ENCODE assay signal across 19 mouse cellular contexts in genomic region chr7:35154449-35154848, GRCm38 (mm10). TPM values are rescaled to one million over a fixed set of nuclear protein-coding genes. Genes with fewer than 3 reads are reported as not detected.
"Had no signal": no experiment of that assay in that cellular context is flagged by ENCODE, and none has a peak within 500 bp of the region (broad histone marks: within the 10 kb centered on the region; RNA-seq: fewer than 3 reads in every experiment).

No protein-coding gene starts in this region.

- H3K4me3 ChIP-seq: liver, embryonic 15.5 days; lung, embryonic 15.5 days; midbrain, embryonic 12.5 days; midbrain, embryonic 15.5 days; neural tube, embryonic 12.5 days had no signal

- H3K9ac ChIP-seq: liver, embryonic 15.5 days; lung, embryonic 15.5 days; midbrain, embryonic 12.5 days; midbrain, embryonic 15.5 days; neural tube, embryonic 12.5 days had no signal

- H3K9me3 ChIP-seq: liver, embryonic 15.5 days; lung, embryonic 15.5 days; midbrain, embryonic 15.5 days; neural tube, embryonic 12.5 days had no signal

- ATAC-seq: inflammation-experienced regulatory T-cells, adult 6 months; midbrain, embryonic 15.5 days had no signal

- DNase-seq: kidney, adult 11 months; kidney, adult 8-10 months; kidney, postnatal 14 days; kidney, postnatal 4 days; lung, adult 18-20 months; lung, postnatal 10 days; lung, postnatal 4 days; retina, postnatal 1 day; thymus, adult 2 months; thymus, postnatal 14 days had no signal

- H3K36me3 ChIP-seq: liver, embryonic 15.5 days; lung, embryonic 15.5 days; midbrain, embryonic 12.5 days; midbrain, embryonic 15.5 days; neural tube, embryonic 12.5 days had no signal

- H3K27me3 ChIP-seq: liver, embryonic 15.5 days; lung, embryonic 15.5 days; midbrain, embryonic 12.5 days; midbrain, embryonic 15.5 days; neural tube, embryonic 12.5 days had no signal

- H3K27ac ChIP-seq: liver, embryonic 15.5 days; lung, embryonic 15.5 days; midbrain, embryonic 12.5 days; midbrain, embryonic 15.5 days; neural tube, embryonic 12.5 days; stomach, postnatal 0 days had no signal

- H3K4me1 ChIP-seq: midbrain, embryonic 12.5 days; midbrain, embryonic 15.5 days; neural tube, embryonic 12.5 days had no signal

- H3K4me2 ChIP-seq: liver, embryonic 11.5 days; liver, embryonic 15.5 days; lung, embryonic 15.5 days; midbrain, embryonic 12.5 days; midbrain, embryonic 15.5 days; neural tube, embryonic 12.5 days had no signal

RNA-seq across cellular contexts. Expression of gene Slc7a10, which starts 31.7 kb away (rescaled TPM):
- total RNA-seq: neutrophil, adult 5-6 weeks had no signal
